Mouse (Mus musculus): ENCODE results near the gene Ppp1r9b.

DNA sequence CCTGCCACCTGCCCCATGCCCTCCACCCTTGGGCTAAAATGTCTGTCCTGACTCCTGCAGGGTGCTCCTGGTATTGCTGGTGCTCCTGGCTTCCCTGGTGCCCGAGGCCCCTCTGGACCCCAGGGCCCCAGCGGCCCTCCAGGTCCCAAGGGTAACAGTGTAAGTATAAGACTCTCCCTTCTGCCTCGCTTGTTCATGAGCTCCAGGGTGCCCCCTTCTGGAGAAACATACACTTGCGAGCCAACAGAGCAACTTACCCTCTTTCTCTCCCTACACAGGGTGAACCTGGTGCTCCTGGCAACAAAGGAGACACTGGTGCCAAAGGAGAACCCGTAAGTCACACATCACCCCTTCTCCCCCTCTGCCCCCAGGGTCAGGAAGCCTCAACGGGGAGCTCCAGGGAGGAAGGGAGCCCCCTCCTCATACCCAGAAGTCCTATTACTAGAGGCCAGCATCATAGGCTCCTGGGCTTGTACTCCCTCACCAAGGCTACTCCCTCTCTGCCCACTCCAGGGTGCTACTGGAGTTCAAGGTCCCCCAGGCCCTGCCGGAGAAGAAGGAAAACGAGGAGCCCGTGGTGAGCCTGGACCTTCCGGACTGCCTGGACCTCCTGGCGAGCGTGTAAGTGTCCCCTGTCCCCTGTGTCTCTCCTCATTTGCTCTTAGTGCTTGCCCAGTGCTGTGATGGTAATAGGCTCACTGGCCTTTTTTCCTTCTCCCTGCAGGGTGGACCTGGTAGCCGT lies 48.4 kb upstream of the Ppp1r9b start:
- TF ChIP-seq POLR2A (IDR thresholded peaks at IDR 0.05; ENCODE audit: control insufficient read depth, low read depth, low read length), result no peak
- no peak for TF ChIP-seq CTCF (IDR thresholded peaks at IDR 0.05; ENCODE audit: control insufficient read depth, insufficient read depth, insufficient replicate concordance, low read depth, low read length)

Data from testis, adult 2 months (tissue).